Mouse (Mus musculus) liver, adult 2 months (tissue): ENCODE results near the gene Fbxl14.

Experiments
- CTCF ChIP-seq: fragments of 200-500 bp; IDR thresholded peaks from 2 replicates; pipeline ENCODE4 v1.5.1; 2011; ENCODE audit warnings: low read depth, low read length, control low read depth
- POLR2A ChIP-seq: fragments of 200-500 bp; IDR thresholded peaks from 2 replicates; pipeline ENCODE4 v1.6.1; 2011; ENCODE audit warnings: low read length, control low read depth; ENCODE audit not compliant: insufficient read depth; ENCODE audit errors: extremely low read depth

- TF ChIP-seq CTCF (no peak), POLR2A (no peak)
Measured at GRCm38 (mm10) chr6:119466921-119467784, 12.3 kb upstream of the Fbxl14 start.
